Mouse (Mus musculus): ENCODE results near the gene Tmem132a. TPM values are rescaled to one million over a fixed set of nuclear protein-coding genes. Genes with fewer than 3 reads are reported as not detected.

Gene Tmem132a
- polyA plus RNA-seq (2014; fragmentation: Illumina TruSeq; extraction: RNeasy Lipid Tissue Mini Kit (QIAGEN cat#74804); ENCODE audit: low read depth, low replicate concordance) = 7.4 TPM

DNA sequence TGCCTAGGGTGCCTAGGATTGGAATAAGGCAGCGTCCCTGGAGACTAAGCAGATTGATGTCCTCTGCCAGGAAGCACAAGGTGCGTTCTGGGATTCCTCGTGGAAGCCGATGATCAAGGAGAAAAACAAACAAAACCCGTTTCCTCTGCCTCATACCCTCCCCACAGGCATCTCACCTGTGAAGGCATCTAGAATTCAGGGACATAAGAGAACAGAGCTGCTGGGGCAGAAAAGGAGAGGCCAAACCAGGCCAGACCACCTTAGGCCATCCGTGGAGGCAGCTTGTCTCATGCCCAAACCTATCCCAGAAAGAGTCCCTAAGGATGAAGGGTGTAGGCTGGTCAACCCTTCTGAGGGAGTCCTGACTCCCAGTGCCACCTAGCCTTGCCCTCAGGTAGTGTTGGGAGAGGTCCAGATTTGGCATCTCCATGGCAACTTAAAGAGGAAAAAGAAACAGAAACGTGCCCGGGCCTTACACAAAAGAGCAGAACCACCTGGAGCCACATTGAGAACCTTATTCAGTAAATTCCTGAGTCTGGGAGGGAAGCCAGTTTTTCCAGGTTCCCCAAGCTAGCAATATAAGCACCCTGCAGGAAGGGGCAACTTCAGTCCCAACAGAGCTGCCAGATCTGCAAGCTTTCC, at the start of gene Tmem132a:
TSS of gene Tmem132a (minus strand) at position 55 of the 642 bp plus-strand sequence.

GRCm38 (mm10) chr19:10895016-10895528, 25.3 kb upstream of the Tmem132a start, which contains the start of gene Prpf19:
TSS of gene Prpf19 (plus strand) at chr19:10895231.

GRCm38 (mm10) chr19:10881426-10882154, 11.8 kb upstream of the Tmem132a start, which contains the start of gene Tmem109:
TSS of gene Tmem109 (minus strand) at chr19:10882001.

DNA sequence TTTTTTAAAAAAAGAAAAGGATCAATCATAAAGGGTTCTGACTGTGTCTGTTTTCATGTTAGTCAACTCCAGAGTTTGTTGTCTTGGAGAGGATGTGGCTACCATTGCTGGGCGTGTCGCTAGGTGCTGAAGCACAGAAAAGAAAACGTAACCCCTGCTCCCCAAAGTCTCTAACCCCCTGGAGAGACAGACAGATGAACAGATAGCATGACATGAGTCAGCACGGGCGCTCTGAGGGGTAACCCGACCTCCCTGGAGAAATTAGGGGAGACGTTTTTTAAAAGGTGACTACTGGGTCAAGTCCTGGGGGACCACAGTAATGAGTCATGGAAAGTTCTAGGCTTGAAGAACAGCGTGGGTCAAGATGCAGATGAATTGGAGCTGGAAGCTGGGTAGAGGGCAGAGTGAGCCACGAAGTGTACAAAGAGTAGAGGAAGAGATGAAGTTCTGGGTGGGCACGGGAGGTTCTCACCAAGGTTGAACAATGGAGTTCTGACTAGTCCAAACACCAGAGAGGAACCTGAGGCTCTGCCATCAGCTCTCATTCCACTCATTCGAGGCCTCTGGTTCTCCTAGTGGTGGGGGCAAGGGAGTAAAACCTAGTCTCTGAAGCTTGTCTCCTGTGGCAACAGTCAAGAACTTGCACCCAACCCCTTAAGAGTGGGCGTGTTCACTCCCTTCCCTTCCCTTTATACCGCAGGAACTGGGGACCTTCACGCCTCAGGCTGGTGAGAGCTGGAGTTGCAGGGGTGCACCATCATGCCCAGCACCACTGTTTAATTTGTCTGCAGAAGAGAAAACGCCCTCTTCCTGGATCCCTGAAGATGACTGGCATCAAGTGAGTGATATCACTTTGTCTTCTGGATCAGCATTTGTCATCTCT, 30.5 kb downstream of the Tmem132a start, which contains the start of gene Slc15a3:
TSS of gene Slc15a3 (plus strand) at position 718 of the 883 bp plus-strand sequence.

GRCm38 (mm10) chr19:10829436-10830175, 40.1 kb downstream of the Tmem132a start, which contains the start of gene Cd6:
TSS of gene Cd6 (minus strand) at chr19:10830058.

Other genes with a start within 250 kb of the Tmem132a start
- gene Vwce, start 235.7 kb downstream of the Tmem132a start, polyA plus RNA-seq (2014; fragmentation: Illumina TruSeq; extraction: RNeasy Lipid Tissue Mini Kit (QIAGEN cat#74804); ENCODE audit: low read depth, low replicate concordance) = 0.17 TPM
- gene Pga5, start 191.9 kb downstream of the Tmem132a start, polyA plus RNA-seq (2014; fragmentation: Illumina TruSeq; extraction: RNeasy Lipid Tissue Mini Kit (QIAGEN cat#74804); ENCODE audit: low read depth, low replicate concordance) = not detected
- 24.5 TPM for gene Vps37c, start 181.2 kb downstream of the Tmem132a start, polyA plus RNA-seq (2014; fragmentation: Illumina TruSeq; extraction: RNeasy Lipid Tissue Mini Kit (QIAGEN cat#74804); ENCODE audit: low read depth, low replicate concordance)
- gene Cd5, start 130.9 kb downstream of the Tmem132a start, polyA plus RNA-seq (2014; fragmentation: Illumina TruSeq; extraction: RNeasy Lipid Tissue Mini Kit (QIAGEN cat#74804); ENCODE audit: low read depth, low replicate concordance) = 0.87 TPM
- gene Cd6, start 39.9 kb downstream of the Tmem132a start, polyA plus RNA-seq (2014; fragmentation: Illumina TruSeq; extraction: RNeasy Lipid Tissue Mini Kit (QIAGEN cat#74804); ENCODE audit: low read depth, low replicate concordance) = 0.94 TPM
- 3.3 TPM for gene Slc15a3, start 30.2 kb downstream of the Tmem132a start, polyA plus RNA-seq (2014; fragmentation: Illumina TruSeq; extraction: RNeasy Lipid Tissue Mini Kit (QIAGEN cat#74804); ENCODE audit: low read depth, low replicate concordance)
- 79.0 TPM for gene Tmem109, start 12.1 kb upstream of the Tmem132a start, polyA plus RNA-seq (2014; fragmentation: Illumina TruSeq; extraction: RNeasy Lipid Tissue Mini Kit (QIAGEN cat#74804); ENCODE audit: low read depth, low replicate concordance)
- 94.9 TPM for gene Prpf19, start 25.3 kb upstream of the Tmem132a start, polyA plus RNA-seq (2014; fragmentation: Illumina TruSeq; extraction: RNeasy Lipid Tissue Mini Kit (QIAGEN cat#74804); ENCODE audit: low read depth, low replicate concordance)
- gene Zp1, start 50.7 kb upstream of the Tmem132a start, polyA plus RNA-seq (2014; fragmentation: Illumina TruSeq; extraction: RNeasy Lipid Tissue Mini Kit (QIAGEN cat#74804); ENCODE audit: low read depth, low replicate concordance) = not detected
- not detected for gene Ptgdr2, start 67.2 kb upstream of the Tmem132a start, polyA plus RNA-seq (2014; fragmentation: Illumina TruSeq; extraction: RNeasy Lipid Tissue Mini Kit (QIAGEN cat#74804); ENCODE audit: low read depth, low replicate concordance)
- gene Ccdc86, start 79.3 kb upstream of the Tmem132a start, polyA plus RNA-seq (2014; fragmentation: Illumina TruSeq; extraction: RNeasy Lipid Tissue Mini Kit (QIAGEN cat#74804); ENCODE audit: low read depth, low replicate concordance) = 8.0 TPM
- gene Ms4a10, start 104.7 kb upstream of the Tmem132a start, polyA plus RNA-seq (2014; fragmentation: Illumina TruSeq; extraction: RNeasy Lipid Tissue Mini Kit (QIAGEN cat#74804); ENCODE audit: low read depth, low replicate concordance) = not detected
- not detected for gene Ms4a15, start 123.3 kb upstream of the Tmem132a start, polyA plus RNA-seq (2014; fragmentation: Illumina TruSeq; extraction: RNeasy Lipid Tissue Mini Kit (QIAGEN cat#74804); ENCODE audit: low read depth, low replicate concordance)
- not detected for gene Ms4a18, start 148.1 kb upstream of the Tmem132a start, polyA plus RNA-seq (2014; fragmentation: Illumina TruSeq; extraction: RNeasy Lipid Tissue Mini Kit (QIAGEN cat#74804); ENCODE audit: low read depth, low replicate concordance)
- 5.2 TPM for gene Ms4a8a, start 211.2 kb upstream of the Tmem132a start, polyA plus RNA-seq (2014; fragmentation: Illumina TruSeq; extraction: RNeasy Lipid Tissue Mini Kit (QIAGEN cat#74804); ENCODE audit: low read depth, low replicate concordance)